ENCODE assay signal across 14 mouse cellular contexts in genomic region chr12:73788850-73789249, GRCm38 (mm10).
DNase-seq lines count a peak whose midpoint lies in the region; ATAC-seq and TF ChIP-seq lines count a peak whose summit lies in the region.
"Had no signal": no experiment of that assay in that cellular context is flagged by ENCODE, and none has a peak within 500 bp of the region (broad histone marks: within the 10 kb centered on the region; RNA-seq: fewer than 3 reads in every experiment).

No protein-coding gene starts in this region.

- H3K36me3 ChIP-seq in stomach, embryonic 15.5 days = no peaks in the 10 kb centered on the region
- no peaks in the 10 kb centered on the region for H3K36me3 ChIP-seq in stomach, postnatal 0 days (ENCODE audit: control insufficient read depth, insufficient read depth, low read length)
- H3K36me3 ChIP-seq in forebrain, postnatal 0 days (ENCODE audit: insufficient read depth) = no peaks in the 10 kb centered on the region
- H3K36me3 ChIP-seq: embryonic facial prominence, embryonic 15.5 days; liver, embryonic 12.5 days had no signal

- peaks cover 11% of the 10 kb centered on the region for H3K4me1 ChIP-seq in stomach, embryonic 15.5 days
- no peaks in the 10 kb centered on the region; the same call in 1 of the 2 replicates for H3K4me1 ChIP-seq in stomach, postnatal 0 days (replicated peaks; ENCODE audit: control insufficient read depth, insufficient read depth)
- H3K4me1 ChIP-seq in forebrain, postnatal 0 days (ENCODE audit: insufficient read depth) = 0 out of 2 replicates have a peak, but pooled peaks cover 2% of the 10 kb centered on the region

- 40% methylated on average over 3 of the region's 3 CpGs for WGBS in stomach, embryonic 15.5 days
- 47% methylated on average over 3 of the region's 3 CpGs for WGBS in stomach, postnatal 0 days
- WGBS in forebrain, postnatal 0 days = 65% methylated on average over 3 of the region's 3 CpGs

- H3K27ac ChIP-seq in stomach, embryonic 15.5 days = no peak overlapping the region
- no peak overlapping the region for H3K27ac ChIP-seq in stomach, postnatal 0 days (replicated peaks)
- no peak overlapping the region for H3K27ac ChIP-seq in forebrain, postnatal 0 days (ENCODE audit: low read depth, low read length)
- H3K27ac ChIP-seq: embryonic facial prominence, embryonic 15.5 days; forebrain, embryonic 13.5 days; liver, embryonic 12.5 days had no signal

- no peak for TF ChIP-seq CTCF in stomach, postnatal 0 days (IDR thresholded peaks at IDR 0.05; ENCODE audit: low read depth)
- no peak for TF ChIP-seq CTCF in forebrain, postnatal 0 days (IDR thresholded peaks at IDR 0.05; ENCODE audit: low read depth)

- H3K27me3 ChIP-seq in stomach, embryonic 15.5 days (replicated peaks) = no peaks in the 10 kb centered on the region
- H3K27me3 ChIP-seq in stomach, postnatal 0 days (ENCODE audit: control insufficient read depth, insufficient read depth, low read length) = no peaks in the 10 kb centered on the region
- no peaks in the 10 kb centered on the region for H3K27me3 ChIP-seq in forebrain, postnatal 0 days (ENCODE audit: insufficient read depth, low read length)
- H3K27me3 ChIP-seq: embryonic facial prominence, embryonic 15.5 days; forebrain, embryonic 13.5 days had no signal

- TF ChIP-seq EP300 in stomach, postnatal 0 days (optimal IDR thresholded peaks at IDR 0.05) = no peak

- H3K4me2 ChIP-seq in stomach, embryonic 15.5 days = no peak overlapping the region
- H3K4me2 ChIP-seq in stomach, postnatal 0 days (replicated peaks; ENCODE audit: low read depth) = no peak overlapping the region
- no peak overlapping the region for H3K4me2 ChIP-seq in forebrain, postnatal 0 days (ENCODE audit: low read depth)
- H3K4me2 ChIP-seq: embryonic facial prominence, embryonic 15.5 days; forebrain, embryonic 13.5 days; liver, embryonic 12.5 days had no signal

- H3K9ac ChIP-seq in stomach, embryonic 15.5 days = no peak overlapping the region
- no peak overlapping the region for H3K9ac ChIP-seq in stomach, postnatal 0 days (ENCODE audit: low read length)
- H3K9ac ChIP-seq in forebrain, postnatal 0 days = no peak overlapping the region
- H3K9ac ChIP-seq: embryonic facial prominence, embryonic 15.5 days; forebrain, embryonic 13.5 days; liver, embryonic 12.5 days had no signal

- DNase-seq in adrenal gland, adult 2 months = peak; percentile 68
- DNase-seq in adrenal gland, postnatal 4 days (ENCODE audit: low spot score in 2 of 2) = no peak
- peak; percentile 53 for DNase-seq in kidney, postnatal 10 days
- DNase-seq in kidney, adult 18-20 months = no peak
- DNase-seq in stomach, postnatal 0 days (ENCODE audit: low spot score) = no peak
- peak; percentile 36 for DNase-seq in yolk sac, embryonic 10.5 days (ENCODE audit: low spot score)
- no peak for DNase-seq in forebrain, postnatal 0 days
- DNase-seq: gastrocnemius, adult 2 months; thymus, adult 18-20 months had no signal

- H3K4me3 ChIP-seq in stomach, embryonic 15.5 days (replicated peaks) = no peak overlapping the region
- H3K4me3 ChIP-seq in stomach, postnatal 0 days (ENCODE audit: low read depth, low read length) = no peak overlapping the region
- H3K4me3 ChIP-seq in forebrain, postnatal 0 days (ENCODE audit: low read depth, low read length) = no peak overlapping the region
- H3K4me3 ChIP-seq: embryonic facial prominence, embryonic 15.5 days; forebrain, embryonic 13.5 days; gastrocnemius, adult 2 months; liver, embryonic 12.5 days had no signal

- ATAC-seq in stomach, embryonic 15.5 days (ENCODE audit: insufficient read depth, low FRiP score, low read depth) = 0 out of 2 replicates have a peak, but pooled peaks have one; percentile 27
- no peak for ATAC-seq in stomach, postnatal 0 days (ENCODE audit: low FRiP score, low TSS enrichment)
- ATAC-seq in forebrain, postnatal 0 days = no peak
- ATAC-seq: forebrain, embryonic 13.5 days; inflammation-experienced regulatory T-cells, adult 6 months; liver, embryonic 12.5 days had no signal

- no peaks in the 10 kb centered on the region for H3K9me3 ChIP-seq in stomach, embryonic 15.5 days
- no peaks in the 10 kb centered on the region for H3K9me3 ChIP-seq in stomach, postnatal 0 days (ENCODE audit: control insufficient read depth, low read length)
- no peaks in the 10 kb centered on the region for H3K9me3 ChIP-seq in forebrain, postnatal 0 days (ENCODE audit: low read length)
- H3K9me3 ChIP-seq: embryonic facial prominence, embryonic 15.5 days; forebrain, embryonic 13.5 days; liver, embryonic 12.5 days had no signal

Comparison
In these comparisons a context has a peak if more than half of its experiments do, and no peak if none do; other contexts are left out.
1. DNase-seq: peak in adrenal gland, adult 2 months (single experiment), kidney, postnatal 10 days (single experiment) and yolk sac, embryonic 10.5 days (single experiment); none in adrenal gland, postnatal 4 days (0 of 2), kidney, adult 18-20 months (single experiment), stomach, postnatal 0 days (single experiment) and forebrain, postnatal 0 days (single experiment).